Mouse (Mus musculus) right cerebral cortex, postnatal 36 days (tissue): Measurements from ENCODE around the gene Cfd.
A peak's percentile ranks its signal among the peaks of the same experiment; 100 is the strongest.

Experiments
- DNase-seq, 2 experiments: peaks; one replicate each; pipeline ENCODE4 v3.0.0; 2022; ENCODE audit warnings: low spot score in 2 of 2, mixed read lengths in 1 of 2

Cfd gene

GRCm38 (mm10) chr10:79918231-79919078, 27.8 kb downstream of the Cfd start:
- no peak for DNase-seq

GRCm38 (mm10) chr10:79919251-79919849, 28.7 kb downstream of the Cfd start:
- DNase-seq, result no peak

- no peak for DNase-seq
Measured at GRCm38 (mm10) chr10:79920056-79920890, 29.6 kb downstream of the Cfd start.

- no peak for DNase-seq
Measured at GRCm38 (mm10) chr10:79920958-79921535, 30.4 kb downstream of the Cfd start, which contains the start of gene R3hdm4. Gene R3hdm4, minus strand, starts transcription at chr10:79921208.

- DNase-seq, result no peak
Measured at GRCm38 (mm10) chr10:79921572-79921971, 30.9 kb downstream of the Cfd start.

GRCm38 (mm10) chr10:79924998-79925784, 34.5 kb downstream of the Cfd start:
- DNase-seq, result peak; percentile 85 to 89

GRCm38 (mm10) chr10:79925785-79926490, 35.3 kb downstream of the Cfd start:
- no peak for DNase-seq

GRCm38 (mm10) chr10:79926491-79927323, 36.1 kb downstream of the Cfd start, which contains the start of gene Arid3a:
Gene Arid3a, plus strand, starts transcription at chr10:79927043.
- peak; percentile 77 to 83 for DNase-seq

GRCm38 (mm10) chr10:79927324-79928029, 36.8 kb downstream of the Cfd start:
- DNase-seq, result no peak

- DNase-seq, result no peak
Measured at GRCm38 (mm10) chr10:79928030-79928694, 37.5 kb downstream of the Cfd start.

DNA sequence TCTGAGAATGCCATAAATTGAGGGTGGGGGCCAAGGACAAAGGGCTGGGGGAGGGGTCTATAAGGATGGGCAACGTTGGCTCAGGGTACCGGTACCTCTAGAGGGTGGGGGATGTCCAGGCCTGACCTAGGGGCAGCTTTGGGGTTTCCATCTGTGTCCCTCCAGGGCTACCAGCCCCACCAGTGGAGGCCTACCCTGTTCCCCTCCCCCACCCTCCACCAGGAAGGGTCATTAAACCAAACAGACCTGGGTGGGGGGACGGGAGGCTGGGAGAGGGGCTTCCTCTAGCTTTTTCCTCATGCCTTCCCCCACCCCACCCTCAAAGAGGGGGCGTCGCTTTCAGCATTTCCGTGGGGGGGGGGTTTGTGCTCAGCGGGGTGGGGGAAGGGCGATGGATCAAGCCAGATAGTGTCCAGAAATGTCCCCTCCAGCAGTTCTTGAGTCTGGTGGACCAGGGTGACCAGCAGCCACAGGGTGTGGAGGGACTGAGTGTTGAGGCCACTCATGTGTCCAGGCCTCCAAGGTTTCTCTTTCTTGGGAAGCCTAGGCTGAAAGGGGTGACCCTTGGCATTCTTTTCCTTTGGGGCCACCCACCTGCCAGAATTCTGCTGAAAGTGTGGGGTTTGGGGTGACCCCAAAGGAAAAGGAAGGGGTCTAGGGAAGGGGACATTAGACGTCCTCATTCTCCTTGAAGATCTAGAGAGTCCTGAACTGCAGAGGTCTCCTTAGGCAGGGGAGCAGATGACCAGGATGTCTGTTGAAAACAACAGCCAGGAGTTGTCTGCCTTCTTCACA, 38.5 kb downstream of the Cfd start:
- DNase-seq, result no peak

DNA sequence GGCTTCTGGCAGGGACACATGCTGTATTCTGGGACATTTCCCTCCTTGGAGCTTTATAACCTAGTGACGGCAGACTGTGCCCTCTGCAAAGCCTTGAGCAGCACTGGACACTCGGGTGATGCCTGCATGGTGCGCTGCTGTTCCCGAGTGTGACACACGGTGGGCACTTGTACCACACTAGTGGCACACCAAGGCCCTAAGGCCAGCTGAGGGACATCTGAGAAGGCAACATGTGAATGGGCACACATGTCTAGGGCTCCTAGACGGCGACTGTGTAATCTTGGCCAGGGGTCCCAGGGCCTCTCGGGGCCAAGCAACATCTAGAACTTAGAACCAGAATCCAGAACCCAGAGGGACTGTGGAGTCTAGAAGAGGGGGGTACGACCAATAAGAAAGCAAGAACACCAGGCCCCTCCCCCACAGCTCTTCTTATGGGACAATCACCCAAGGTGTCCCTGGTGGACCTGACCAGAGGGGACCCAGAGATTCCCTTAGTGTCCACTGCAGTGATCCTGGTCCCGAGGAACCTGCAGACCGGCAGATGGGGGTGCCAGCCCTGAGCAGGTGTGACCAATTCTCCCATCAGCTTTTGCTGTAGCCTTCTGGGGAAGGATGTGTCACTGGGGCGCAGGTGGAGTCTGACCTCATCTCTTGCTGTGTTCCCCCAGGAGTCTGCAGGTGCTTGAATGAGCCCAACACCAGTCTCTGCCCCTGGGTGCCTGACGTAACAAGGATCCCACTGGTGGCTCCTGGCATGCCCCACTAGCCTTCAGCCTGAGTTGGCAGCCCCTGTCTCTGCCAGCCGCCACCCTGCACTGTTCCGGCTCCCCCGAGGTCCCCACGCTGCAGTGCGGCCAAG, 39.5 kb downstream of the Cfd start:
- no peak for DNase-seq

GRCm38 (mm10) chr10:79930826-79931186, 40.2 kb downstream of the Cfd start:
- no peak for DNase-seq

GRCm38 (mm10) chr10:79931797-79932196, 41.1 kb downstream of the Cfd start:
- no peak for DNase-seq

DNA sequence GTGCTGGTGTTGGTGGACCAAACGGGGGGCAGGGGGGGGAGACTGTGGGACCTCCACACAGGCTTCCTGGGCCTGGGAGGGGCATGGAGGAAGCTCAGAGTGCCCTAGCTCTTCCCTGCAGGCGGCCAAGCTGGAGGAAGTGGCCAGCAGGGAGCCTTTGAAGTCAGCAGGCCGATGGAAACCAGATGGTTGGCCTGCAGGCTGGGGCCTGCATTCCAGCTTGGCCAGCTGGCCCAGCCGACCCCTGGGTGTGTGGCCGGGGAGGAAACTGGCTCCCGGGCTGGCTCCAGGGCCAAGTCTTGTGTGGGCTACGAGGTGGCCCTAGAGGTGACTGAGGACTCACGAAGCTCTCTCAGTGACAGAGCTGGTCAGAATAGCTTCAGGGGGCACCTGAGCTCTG, 42.1 kb downstream of the Cfd start:
- DNase-seq, result no peak

DNA sequence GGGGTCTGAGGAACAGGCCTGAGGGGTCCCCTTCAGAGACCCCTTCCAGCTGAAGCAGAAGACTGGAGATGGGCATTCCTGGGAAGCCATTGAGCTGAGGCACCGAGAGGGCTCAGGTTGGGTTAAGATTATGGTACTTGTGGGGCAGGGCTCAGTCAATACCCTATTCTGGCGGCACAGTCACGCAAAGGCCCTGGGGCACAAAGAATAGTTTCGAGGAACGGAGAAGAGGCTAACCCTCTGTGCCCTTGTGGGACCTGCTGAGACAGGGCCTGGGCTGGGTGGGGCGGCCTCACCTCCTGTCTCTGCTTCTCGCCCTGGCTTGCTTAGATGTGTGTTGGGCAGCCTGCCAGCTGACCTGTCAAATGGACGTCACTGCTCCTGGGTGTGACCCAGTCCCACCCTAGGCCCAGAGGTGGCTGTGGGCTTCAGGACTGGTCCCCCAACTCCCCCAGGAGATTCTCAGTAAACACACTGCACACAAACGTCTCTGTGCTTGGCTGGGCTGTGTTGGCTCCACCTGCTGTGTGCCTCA, 42.6 kb downstream of the Cfd start:
- no peak for DNase-seq
